11 mouse cellular contexts compared by ENCODE assay signal in genomic region chr15:96708428-96708827, GRCm38 (mm10). TPM values are rescaled to one million over a fixed set of nuclear protein-coding genes. Genes with fewer than 3 reads are reported as not detected.
DNase-seq lines count a peak whose midpoint lies in the region; ATAC-seq and TF ChIP-seq lines count a peak whose summit lies in the region.
"Had no signal": no experiment of that assay in that cellular context is flagged by ENCODE, and none has a peak within 500 bp of the region (broad histone marks: within the 10 kb centered on the region; RNA-seq: fewer than 3 reads in every experiment).

No protein-coding gene starts in this region.

- no peaks in the 10 kb centered on the region for H3K27me3 ChIP-seq in forebrain, embryonic 14.5 days (replicated peaks; ENCODE audit: control insufficient read depth, insufficient read depth, low read length)
- H3K27me3 ChIP-seq in forebrain, embryonic 13.5 days: no peaks in the 10 kb centered on the region
- H3K27me3 ChIP-seq in kidney, embryonic 15.5 days: no peaks in the 10 kb centered on the region
- no peaks in the 10 kb centered on the region for H3K27me3 ChIP-seq in ES-Bruce4 (ENCODE audit: control insufficient read depth, insufficient read depth, low read length, poor library complexity, severe bottlenecking)
- no peaks in the 10 kb centered on the region for H3K27me3 ChIP-seq in liver, embryonic 11.5 days (replicated peaks; ENCODE audit: control insufficient read depth, insufficient read depth, low read length)
- H3K27me3 ChIP-seq: stomach, embryonic 15.5 days had no signal

- no peak for ATAC-seq in forebrain, embryonic 14.5 days
- ATAC-seq in forebrain, embryonic 13.5 days: no peak
- ATAC-seq in kidney, embryonic 15.5 days (replicated peaks; ENCODE audit: low FRiP score): no peak
- no peak for ATAC-seq in liver, embryonic 11.5 days (replicated peaks; ENCODE audit: low FRiP score)

- no peak for TF ChIP-seq CTCF in ES-Bruce4 (IDR thresholded peaks at IDR 0.05; ENCODE audit: low read depth, low read length)

- H3K9ac ChIP-seq in forebrain, embryonic 14.5 days (ENCODE audit: low read length): no peak overlapping the region
- H3K9ac ChIP-seq in forebrain, embryonic 13.5 days: no peak overlapping the region
- no peak overlapping the region for H3K9ac ChIP-seq in kidney, embryonic 15.5 days
- H3K9ac ChIP-seq in ES-Bruce4 (ENCODE audit: low read depth, poor library complexity, severe bottlenecking): peak overlapping the region; percentile 61; the same call in 1 of the 2 replicates
- no peak overlapping the region for H3K9ac ChIP-seq in liver, embryonic 11.5 days (ENCODE audit: low read depth, low read length)

- 0 out of 2 replicates have a peak, but pooled peaks cover 3% of the 10 kb centered on the region for H3K4me1 ChIP-seq in forebrain, embryonic 14.5 days (ENCODE audit: control insufficient read depth, insufficient read depth, low read length)
- peaks cover 17% of the 10 kb centered on the region for H3K4me1 ChIP-seq in forebrain, embryonic 13.5 days
- H3K4me1 ChIP-seq in kidney, embryonic 15.5 days: peaks cover 22% of the 10 kb centered on the region
- H3K4me1 ChIP-seq in ES-Bruce4 (ENCODE audit: control insufficient read depth, insufficient read depth, low read length): peaks cover 4% of the 10 kb centered on the region
- peaks cover 15% of the 10 kb centered on the region for H3K4me1 ChIP-seq in liver, embryonic 11.5 days (replicated peaks; ENCODE audit: control insufficient read depth, insufficient read depth, low read length)

- WGBS in forebrain, embryonic 14.5 days: 90% methylated on average over 8 of the region's 8 CpGs
- WGBS in forebrain, embryonic 13.5 days: 88% methylated on average over 8 of the region's 8 CpGs
- WGBS in kidney, embryonic 15.5 days: 77% methylated on average over 8 of the region's 8 CpGs
- 80% methylated on average over 8 of the region's 8 CpGs for WGBS in liver, embryonic 11.5 days

- no peak for TF ChIP-seq POLR2A in ES-Bruce4 (IDR thresholded peaks at IDR 0.05; ENCODE audit: insufficient read depth, low read length)

- H3K9me3 ChIP-seq in forebrain, embryonic 14.5 days (replicated peaks; ENCODE audit: control insufficient read depth, low read length): no peaks in the 10 kb centered on the region
- H3K9me3 ChIP-seq in forebrain, embryonic 13.5 days (replicated peaks): no peaks in the 10 kb centered on the region
- no peaks in the 10 kb centered on the region for H3K9me3 ChIP-seq in kidney, embryonic 15.5 days (replicated peaks)
- H3K9me3 ChIP-seq in ES-Bruce4 (replicated peaks; ENCODE audit: control insufficient read depth, insufficient read depth, low read length, poor library complexity, severe bottlenecking): no peaks in the 10 kb centered on the region
- H3K9me3 ChIP-seq in liver, embryonic 11.5 days (ENCODE audit: control insufficient read depth, low read length): no peaks in the 10 kb centered on the region
- H3K9me3 ChIP-seq: stomach, embryonic 15.5 days had no signal

- H3K27ac ChIP-seq in forebrain, embryonic 14.5 days (ENCODE audit: low read depth, low read length): no peak overlapping the region
- H3K27ac ChIP-seq in forebrain, embryonic 13.5 days: no peak overlapping the region
- H3K27ac ChIP-seq in kidney, embryonic 15.5 days: peak overlapping the region; percentile 95; the same call in 1 of the 2 replicates
- H3K27ac ChIP-seq in ES-Bruce4 (ENCODE audit: insufficient read depth, low read length): peak overlapping the region; percentile 69; the same call in 1 of the 2 replicates
- peak overlapping the region; percentile 94; the same call in 1 of the 2 replicates for H3K27ac ChIP-seq in liver, embryonic 11.5 days (ENCODE audit: low read depth, low read length)

- H3K4me2 ChIP-seq in forebrain, embryonic 14.5 days (ENCODE audit: low read length): 0 out of 2 replicates have a peak overlapping the region, but pooled peaks have one; percentile 82
- no peak overlapping the region for H3K4me2 ChIP-seq in forebrain, embryonic 13.5 days
- peak overlapping the region; percentile 92; the same call in 1 of the 2 replicates for H3K4me2 ChIP-seq in kidney, embryonic 15.5 days
- H3K4me2 ChIP-seq in liver, embryonic 11.5 days: peak overlapping the region; percentile 87

- no peak for DNase-seq in forebrain, embryonic 14.5 days (ENCODE audit: low spot score)
- DNase-seq in kidney, postnatal 10 days: no peak
- no peak for DNase-seq in liver, embryonic 11.5 days (ENCODE audit: low spot score)
- no peak for DNase-seq in adrenal gland, adult 2 months
- no peak for DNase-seq in ovary, adult 18-20 months (ENCODE audit: low spot score)
- DNase-seq: gastrocnemius, postnatal 25 days; kidney, adult 8-10 months had no signal

- H3K36me3 ChIP-seq in forebrain, embryonic 14.5 days (ENCODE audit: control insufficient read depth, insufficient read depth, low read length): no peaks in the 10 kb centered on the region
- no peaks in the 10 kb centered on the region for H3K36me3 ChIP-seq in forebrain, embryonic 13.5 days (ENCODE audit: poor library complexity, severe bottlenecking)
- no peaks in the 10 kb centered on the region for H3K36me3 ChIP-seq in kidney, embryonic 15.5 days
- no peaks in the 10 kb centered on the region for H3K36me3 ChIP-seq in ES-Bruce4 (ENCODE audit: control insufficient read depth, insufficient read depth, low read length, poor library complexity, severe bottlenecking)
- H3K36me3 ChIP-seq in liver, embryonic 11.5 days (ENCODE audit: control insufficient read depth, insufficient read depth, low read length): no peaks in the 10 kb centered on the region
- H3K36me3 ChIP-seq: stomach, embryonic 15.5 days had no signal

- TF ChIP-seq EP300 in ES-Bruce4 (IDR thresholded peaks at IDR 0.05; ENCODE audit: insufficient read depth, low read depth, low read length): no peak

- H3K4me3 ChIP-seq in forebrain, embryonic 14.5 days (ENCODE audit: low read depth, low read length): no peak overlapping the region
- H3K4me3 ChIP-seq in forebrain, embryonic 13.5 days: no peak overlapping the region
- H3K4me3 ChIP-seq in kidney, embryonic 15.5 days (replicated peaks): no peak overlapping the region
- no peak overlapping the region for H3K4me3 ChIP-seq in ES-Bruce4 (ENCODE audit: low read depth, low read length)
- no peak overlapping the region for H3K4me3 ChIP-seq in liver, embryonic 11.5 days (ENCODE audit: low read depth, low read length)

RNA-seq across cellular contexts. Expression of gene Slc38a2, which starts 8.9 kb away (rescaled TPM):
- 142 and 195 TPM in 2 replicates for polyA plus RNA-seq in forebrain, embryonic 14.5 days (2014; fragmentation: Nextera tagmentation; extraction: Ambion mirVana)
- 148 and 156 TPM in 2 replicates for polyA plus RNA-seq in forebrain, embryonic 13.5 days (2015; fragmentation: Nextera tagmentation; extraction: Ambion mirVana)
- 134 and 138 TPM in 2 replicates for polyA plus RNA-seq in kidney, embryonic 15.5 days (2015; fragmentation: Nextera tagmentation; extraction: Ambion mirVana)
- polyA plus RNA-seq in ES-Bruce4 (2011; ENCODE audit: insufficient read depth, insufficient read length, low read depth, missing spikeins): 158 and 161 TPM in 2 replicates
- 111 and 116 TPM in 2 replicates for polyA plus RNA-seq in liver, embryonic 11.5 days (2014; fragmentation: Nextera tagmentation; extraction: Ambion mirVana)
- total RNA-seq in adrenal gland, adult 2 months (2021): 100 to 1,000 TPM; 113 to 208 TPM
- polyA plus RNA-seq in adrenal gland, adult 2 months (2012; rRNA removed): 20.4 and 30.4 TPM in 2 replicates

Comparison
In these comparisons a context has a peak if more than half of its experiments do, and no peak if none do; other contexts are left out.
1. H3K27ac ChIP-seq: peak in kidney, embryonic 15.5 days (single experiment), ES-Bruce4 (single experiment) and liver, embryonic 11.5 days (single experiment); none in forebrain, embryonic 14.5 days (single experiment) and forebrain, embryonic 13.5 days (single experiment).